Comparison of ENCODE assay signal across 9 mouse cellular contexts in genomic region chr14:11775204-11775603, GRCm38 (mm10).
A peak's percentile ranks its signal among the peaks of the same experiment; 100 is the strongest.
DNase-seq lines count a peak whose midpoint lies in the region; ATAC-seq and TF ChIP-seq lines count a peak whose summit lies in the region.
"Had no signal": no experiment of that assay in that cellular context is flagged by ENCODE, and none has a peak within 500 bp of the region (broad histone marks: within the 10 kb centered on the region; RNA-seq: fewer than 3 reads in every experiment).

No protein-coding gene starts in this region.

- WGBS in embryonic facial prominence, embryonic 11.5 days: 7% methylated on average over 11 of the region's 11 CpGs
- 19% methylated on average over 11 of the region's 11 CpGs for WGBS in heart, embryonic 12.5 days
- 28% methylated on average over 11 of the region's 11 CpGs for WGBS in kidney, postnatal 0 days
- 14% methylated on average over 11 of the region's 11 CpGs for WGBS in lung, embryonic 14.5 days

- no peaks in the 10 kb centered on the region for H3K27me3 ChIP-seq in embryonic facial prominence, embryonic 11.5 days (ENCODE audit: control insufficient read depth, insufficient read depth, low read length)
- H3K27me3 ChIP-seq in heart, embryonic 12.5 days (replicated peaks): no peaks in the 10 kb centered on the region
- no peaks in the 10 kb centered on the region for H3K27me3 ChIP-seq in kidney, postnatal 0 days (ENCODE audit: insufficient read depth, low read length)
- H3K27me3 ChIP-seq in lung, embryonic 14.5 days (ENCODE audit: insufficient read depth, low read length): no peaks in the 10 kb centered on the region

- H3K9me3 ChIP-seq in embryonic facial prominence, embryonic 11.5 days (replicated peaks; ENCODE audit: control insufficient read depth, low read length): no peaks in the 10 kb centered on the region
- no peaks in the 10 kb centered on the region for H3K9me3 ChIP-seq in heart, embryonic 12.5 days (replicated peaks)
- H3K9me3 ChIP-seq in kidney, postnatal 0 days (replicated peaks; ENCODE audit: low read length): no peaks in the 10 kb centered on the region
- H3K9me3 ChIP-seq in lung, embryonic 14.5 days (ENCODE audit: low read depth, low read length): no peaks in the 10 kb centered on the region

- 0 out of 2 replicates have a peak overlapping the region, but pooled peaks have one; percentile 10 for H3K27ac ChIP-seq in embryonic facial prominence, embryonic 11.5 days (replicated peaks; ENCODE audit: low read depth, low read length)
- H3K27ac ChIP-seq in heart, embryonic 12.5 days (ENCODE audit: poor library complexity, severe bottlenecking): peak overlapping the region; percentile 37
- peak overlapping the region; percentile 36; the same call in 1 of the 2 replicates for H3K27ac ChIP-seq in kidney, postnatal 0 days
- peak overlapping the region; percentile 46 for H3K27ac ChIP-seq in lung, embryonic 14.5 days (ENCODE audit: low read depth)

- H3K4me2 ChIP-seq in embryonic facial prominence, embryonic 11.5 days (ENCODE audit: low read depth, low read length): no peak overlapping the region
- peak overlapping the region; percentile 44 for H3K4me2 ChIP-seq in heart, embryonic 12.5 days
- H3K4me2 ChIP-seq in kidney, postnatal 0 days (ENCODE audit: low read length): 0 out of 2 replicates have a peak overlapping the region, but pooled peaks have one; percentile 21
- H3K4me2 ChIP-seq in lung, embryonic 14.5 days: peak overlapping the region; percentile 5; the same call in 1 of the 2 replicates

- no peaks in the 10 kb centered on the region for H3K36me3 ChIP-seq in embryonic facial prominence, embryonic 11.5 days (replicated peaks; ENCODE audit: control insufficient read depth, insufficient read depth, low read depth, low read length)
- H3K36me3 ChIP-seq in heart, embryonic 12.5 days: no peaks in the 10 kb centered on the region
- no peaks in the 10 kb centered on the region for H3K36me3 ChIP-seq in kidney, postnatal 0 days (ENCODE audit: insufficient read depth, low read length)
- no peaks in the 10 kb centered on the region for H3K36me3 ChIP-seq in lung, embryonic 14.5 days (ENCODE audit: insufficient read depth)

- ATAC-seq in embryonic facial prominence, embryonic 11.5 days (replicated peaks; ENCODE audit: insufficient number of reproducible peaks, low FRiP score, low TSS enrichment, low read depth): peak; percentile 30; the same call in 1 of the 2 replicates
- 0 out of 2 replicates have a peak, but pooled peaks have one; percentile 23 for ATAC-seq in heart, embryonic 12.5 days (ENCODE audit: insufficient number of reproducible peaks, low FRiP score)
- no peak; the same call in 1 of the 2 replicates for ATAC-seq in kidney, postnatal 0 days (replicated peaks; ENCODE audit: low FRiP score, low read depth)
- ATAC-seq in lung, embryonic 14.5 days (ENCODE audit: insufficient read depth): peak; percentile 73; the same call in 1 of the 2 replicates

- no peaks in the 10 kb centered on the region for H3K4me1 ChIP-seq in embryonic facial prominence, embryonic 11.5 days (ENCODE audit: control insufficient read depth, insufficient read depth, low read length)
- H3K4me1 ChIP-seq in heart, embryonic 12.5 days (replicated peaks): peaks cover 43% of the 10 kb centered on the region
- peaks cover 6% of the 10 kb centered on the region; the same call in 1 of the 2 replicates for H3K4me1 ChIP-seq in kidney, postnatal 0 days (replicated peaks; ENCODE audit: insufficient read depth, low read length)
- H3K4me1 ChIP-seq in lung, embryonic 14.5 days (ENCODE audit: insufficient read depth): peaks cover 16% of the 10 kb centered on the region

- TF ChIP-seq CTCF in kidney, postnatal 0 days (IDR thresholded peaks at IDR 0.05; ENCODE audit: low read depth): no peak
- TF ChIP-seq CTCF in lung, embryonic 14.5 days (IDR thresholded peaks at IDR 0.05; ENCODE audit: low read depth): no peak

- no peak overlapping the region for H3K9ac ChIP-seq in embryonic facial prominence, embryonic 11.5 days (replicated peaks; ENCODE audit: low read length)
- H3K9ac ChIP-seq in heart, embryonic 12.5 days: peak overlapping the region; percentile 33; the same call in 1 of the 2 replicates
- 0 out of 2 replicates have a peak overlapping the region, but pooled peaks have one; percentile 0 for H3K9ac ChIP-seq in kidney, postnatal 0 days (ENCODE audit: low read depth, low read length)
- no peak overlapping the region for H3K9ac ChIP-seq in lung, embryonic 14.5 days

- DNase-seq in ovary, adult 18-20 months (ENCODE audit: low spot score): peak; percentile 47
- DNase-seq in ovary, postnatal 10 days (ENCODE audit: low spot score): no peak
- peak; percentile 71 for DNase-seq in embryonic facial prominence, embryonic 11.5 days (ENCODE audit: low spot score)
- DNase-seq in kidney, postnatal 0 days (ENCODE audit: low spot score): peak; percentile 46
- peak; percentile 69 for DNase-seq in lung, embryonic 14.5 days
- DNase-seq in retina, postnatal 7 days (ENCODE audit: low read depth, low spot score): peak; percentile 71
- DNase-seq in spleen, postnatal 36 days (ENCODE audit: low spot score in 2 of 2): no peak

- H3K4me3 ChIP-seq in embryonic facial prominence, embryonic 11.5 days (ENCODE audit: low read depth, low read length): no peak overlapping the region
- no peak overlapping the region for H3K4me3 ChIP-seq in heart, embryonic 12.5 days
- no peak overlapping the region for H3K4me3 ChIP-seq in kidney, postnatal 0 days (replicated peaks; ENCODE audit: low read depth, low read length)
- H3K4me3 ChIP-seq in lung, embryonic 14.5 days (ENCODE audit: low read depth, low read length): no peak overlapping the region
- H3K4me3 ChIP-seq: erythroblast, embryonic 14.5 days had no signal

Comparison
In these comparisons a context has a peak if more than half of its experiments do, and no peak if none do; other contexts are left out.
1. DNase-seq: peak in ovary, adult 18-20 months (single experiment), embryonic facial prominence, embryonic 11.5 days (single experiment), kidney, postnatal 0 days (single experiment), lung, embryonic 14.5 days (single experiment) and retina, postnatal 7 days (single experiment); none in ovary, postnatal 10 days (single experiment) and spleen, postnatal 36 days (0 of 2).
2. H3K9ac ChIP-seq: peak in heart, embryonic 12.5 days (single experiment) and kidney, postnatal 0 days (single experiment); none in embryonic facial prominence, embryonic 11.5 days (single experiment) and lung, embryonic 14.5 days (single experiment).
3. Peak in every context shown above with its lines, with median percentiles within 50 percentile points of each other: H3K27ac ChIP-seq.